Mouse (Mus musculus) olfactory bulb, adult 2 months (tissue): ENCODE results near the gene Hivep1.

Source experiments
- CTCF ChIP-seq: fragments of 200-500 bp; IDR thresholded peaks from 2 replicates; pipeline ENCODE4 v1.5.1; 2012; ENCODE audit warnings: low read depth, mild to moderate bottlenecking, low read length, moderate library complexity; ENCODE audit not compliant: insufficient read depth
- POLR2A ChIP-seq: fragments of 200-500 bp; IDR thresholded peaks from 2 replicates; pipeline ENCODE4 v1.6.1; 2012; ENCODE audit warnings: mild to moderate bottlenecking, low read depth, low read length, moderate library complexity; ENCODE audit not compliant: insufficient read depth

DNA sequence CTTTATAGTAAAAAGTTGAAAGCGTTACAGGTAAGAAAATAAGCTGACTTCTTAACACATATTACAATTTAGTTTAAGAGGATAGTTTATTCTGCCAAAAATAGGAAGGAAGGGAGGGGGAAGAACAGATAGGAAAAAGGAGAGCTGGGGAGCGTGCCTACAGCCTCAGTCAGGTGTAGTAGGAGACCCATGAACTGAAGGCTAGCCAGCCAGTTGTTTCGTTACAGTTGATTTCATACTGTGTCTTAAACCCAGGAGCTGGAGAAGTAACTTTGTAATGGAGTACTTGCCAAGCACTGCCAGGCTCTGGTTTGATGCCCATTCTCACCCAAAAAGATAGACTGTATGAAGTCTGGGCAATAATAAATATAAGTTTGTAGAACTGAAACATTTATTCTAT lies 52.5 kb downstream of the Hivep1 start:
- no peak for TF ChIP-seq POLR2A
- no peak for TF ChIP-seq CTCF
